Mouse (Mus musculus) v-Abl transformed pro-B cells (cell line): ENCODE results near the gene Nos1ap.

Experiments used
- in situ Hi-C, 2 experiments: fragments of 400-800 bp; cut with MboI; formaldehyde crosslinking; loops; one replicate each; pipeline ENCODE4 v1.15.1; 2025; ENCODE audit not compliant: unreplicated experiment in 2 of 2

The Nos1ap gene

GRCm38 (mm10) chr1:170554939-170555293, 34.7 kb downstream of the Nos1ap start:
- in situ Hi-C loops: no loop called here

GRCm38 (mm10) chr1:170554235-170554938, 35.3 kb downstream of the Nos1ap start:
- in situ Hi-C loops: no loop called here

GRCm38 (mm10) chr1:170550649-170551440, 38.8 kb downstream of the Nos1ap start:
- in situ Hi-C loops: no loop called here

GRCm38 (mm10) chr1:170549059-170549458, 40.6 kb downstream of the Nos1ap start:
- in situ Hi-C loops: no loop called here

GRCm38 (mm10) chr1:170548192-170548795, 41.4 kb downstream of the Nos1ap start:
- in situ Hi-C loops: no loop called here

GRCm38 (mm10) chr1:170546297-170546696, 43.4 kb downstream of the Nos1ap start:
- in situ Hi-C loops: no loop called here

- in situ Hi-C loops: no loop called here
Measured at GRCm38 (mm10) chr1:170545286-170545685, 44.4 kb downstream of the Nos1ap start.

- in situ Hi-C loops: no loop called here
Measured at GRCm38 (mm10) chr1:170539507-170539906, 50.2 kb downstream of the Nos1ap start.

- in situ Hi-C loops: no loop called here
Measured at GRCm38 (mm10) chr1:170538481-170539061, 51.1 kb downstream of the Nos1ap start.

GRCm38 (mm10) chr1:170536344-170536743, 53.3 kb downstream of the Nos1ap start:
- in situ Hi-C loops: no loop called here

GRCm38 (mm10) chr1:170535221-170535620, 54.4 kb downstream of the Nos1ap start:
- in situ Hi-C loops: no loop called here

- in situ Hi-C loops: no loop called here
Measured at GRCm38 (mm10) chr1:170531286-170531685, 58.4 kb downstream of the Nos1ap start.

GRCm38 (mm10) chr1:170530456-170530855, 59.2 kb downstream of the Nos1ap start:
- in situ Hi-C loops: no loop called here

- in situ Hi-C loops: no loop called here
Measured at GRCm38 (mm10) chr1:170522891-170523290, 66.8 kb downstream of the Nos1ap start.

- in situ Hi-C loops: no loop called here
Measured at GRCm38 (mm10) chr1:170521520-170522205, 68.0 kb downstream of the Nos1ap start.

GRCm38 (mm10) chr1:170520206-170520605, 69.5 kb downstream of the Nos1ap start:
- in situ Hi-C loops: no loop called here

GRCm38 (mm10) chr1:170519631-170520030, 70.0 kb downstream of the Nos1ap start:
- in situ Hi-C loops: no loop called here

GRCm38 (mm10) chr1:170516182-170516581, 73.5 kb downstream of the Nos1ap start:
- in situ Hi-C loops: no loop called here

GRCm38 (mm10) chr1:170515455-170515854, 74.2 kb downstream of the Nos1ap start:
- in situ Hi-C loops: no loop called here

- in situ Hi-C loops: no loop called here
Measured at GRCm38 (mm10) chr1:170514226-170514625, 75.4 kb downstream of the Nos1ap start.
